Mouse (Mus musculus) cerebellum, adult (tissue): ENCODE results near the gene Cep295nl.
"Not testable (repeated sequence)": the region's sequence is repeated elsewhere in the genome, so short reads cannot be mapped to it uniquely, and the experiment has no call there.

Experiments
- ATAC-seq: cut with Nextera tagmentation; 2 replicates; pipeline ENCODE4 v1.9.2; 2017; ENCODE audit warnings: mild to moderate bottlenecking, moderate library complexity, mixed read lengths; ENCODE audit not compliant: insufficient number of reproducible peaks, low FRiP score, low TSS enrichment

The Cep295nl gene

GRCm38 (mm10) chr11:118342400-118342981 is at the start of gene Cep295nl:
Gene Cep295nl (minus strand): TSS chr11:118342500.
- no peak for ATAC-seq

GRCm38 (mm10) chr11:118387816-118388215 is 45.5 kb upstream of the Cep295nl start:
- not testable (repeated sequence) for ATAC-seq

DNA sequence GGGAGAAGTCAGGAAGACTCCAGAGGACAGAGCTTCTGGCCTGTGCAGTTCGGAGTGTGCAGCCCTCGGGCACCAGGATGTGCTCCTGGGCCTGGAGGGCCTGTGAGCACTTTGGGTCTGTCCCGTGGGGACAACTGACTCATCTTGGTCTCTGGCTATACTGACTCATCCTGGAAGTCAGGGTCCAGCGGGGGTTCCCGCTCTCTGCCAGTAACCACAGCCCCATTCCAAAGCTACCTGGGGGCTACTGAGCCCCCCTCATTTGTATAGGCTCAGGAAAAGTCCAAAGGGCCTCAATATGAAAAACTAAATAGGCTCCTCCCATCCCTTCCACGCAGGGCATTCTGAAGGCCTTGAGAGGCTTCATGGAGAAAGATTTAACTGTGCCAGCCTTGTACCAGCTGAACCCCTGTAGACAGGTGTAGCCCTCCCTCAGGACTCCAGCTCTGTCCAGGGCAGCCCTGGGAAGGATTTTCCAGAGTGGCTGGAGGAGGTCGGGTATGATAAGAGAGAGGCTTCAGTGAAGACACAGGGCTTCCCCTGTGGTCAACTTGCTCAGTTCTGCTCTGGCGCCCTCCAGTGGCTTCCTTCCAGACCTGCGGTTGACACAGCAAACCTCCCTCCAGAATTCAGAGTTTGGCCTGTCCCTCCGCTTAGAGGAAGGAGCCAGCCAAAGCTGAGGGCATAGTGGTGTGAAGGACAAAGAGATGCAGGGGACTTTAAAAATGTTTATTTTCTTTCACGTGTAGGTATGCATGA is 37.1 kb upstream of the Cep295nl start:
- peak; percentile 64; the same call in 1 of the 2 replicates for ATAC-seq

- no peak for ATAC-seq
Observed at GRCm38 (mm10) chr11:118378656-118379055, 36.4 kb upstream of the Cep295nl start.

GRCm38 (mm10) chr11:118376323-118376722 is 34.0 kb upstream of the Cep295nl start:
- ATAC-seq = not testable (repeated sequence)

DNA sequence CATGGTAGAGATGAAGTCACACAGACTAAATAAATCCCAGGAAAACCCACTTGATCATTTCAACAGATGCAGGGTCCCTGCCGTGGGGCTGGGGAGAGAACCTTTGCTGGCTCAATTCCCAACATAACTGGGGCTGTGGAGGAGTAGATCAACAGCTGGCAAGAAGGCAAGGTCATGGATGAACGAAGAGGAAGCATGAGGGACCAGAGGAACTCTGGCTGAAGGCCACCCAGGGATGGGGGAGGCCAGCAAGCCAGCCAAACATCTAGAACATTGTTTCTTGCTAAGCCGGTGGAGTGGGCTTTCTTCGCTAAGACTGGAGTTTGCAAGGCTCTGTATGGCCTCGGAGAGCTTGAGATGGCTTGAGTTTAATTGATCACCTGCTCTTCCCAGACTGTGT is 33.6 kb upstream of the Cep295nl start:
- ATAC-seq = no peak

DNA sequence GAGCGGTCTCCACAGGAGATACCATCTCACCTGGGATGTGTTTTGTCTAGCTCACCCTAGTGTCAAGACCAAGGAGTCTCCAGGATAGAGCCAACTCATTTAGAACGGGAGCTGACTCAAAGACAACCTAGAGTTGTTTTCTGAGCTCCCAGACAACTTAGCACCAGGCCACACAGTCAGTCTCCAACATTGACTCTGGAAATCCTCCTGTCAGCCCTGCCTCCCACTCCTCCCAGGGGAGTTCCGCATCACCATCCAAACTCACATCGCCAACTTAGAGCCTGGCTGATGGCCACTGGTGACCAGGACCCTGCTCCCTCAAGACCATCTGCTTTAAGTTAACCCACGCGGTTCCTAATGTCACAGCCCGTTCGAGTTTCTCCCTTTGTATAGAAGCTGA is 33.2 kb upstream of the Cep295nl start:
- ATAC-seq = no peak

DNA sequence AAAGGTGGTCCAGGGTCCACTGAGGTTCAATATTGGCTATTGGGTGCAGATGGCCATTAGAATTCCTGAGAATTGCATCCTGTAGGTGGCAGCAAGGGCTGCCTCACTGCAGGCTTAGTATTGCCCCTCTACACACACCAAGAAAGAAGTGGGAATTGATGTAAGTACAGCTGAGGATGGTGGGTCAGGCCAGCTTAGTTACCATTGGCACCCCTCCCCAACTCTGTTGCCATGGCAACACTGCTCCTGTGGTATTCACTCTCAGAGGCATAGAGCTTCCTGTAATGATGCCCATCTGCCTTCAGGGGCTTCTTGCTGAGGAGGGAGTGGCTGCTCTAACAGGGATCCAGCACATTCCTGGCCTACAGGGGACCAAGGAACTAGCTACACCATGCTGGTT is 32.7 kb upstream of the Cep295nl start:
- ATAC-seq = no peak

DNA sequence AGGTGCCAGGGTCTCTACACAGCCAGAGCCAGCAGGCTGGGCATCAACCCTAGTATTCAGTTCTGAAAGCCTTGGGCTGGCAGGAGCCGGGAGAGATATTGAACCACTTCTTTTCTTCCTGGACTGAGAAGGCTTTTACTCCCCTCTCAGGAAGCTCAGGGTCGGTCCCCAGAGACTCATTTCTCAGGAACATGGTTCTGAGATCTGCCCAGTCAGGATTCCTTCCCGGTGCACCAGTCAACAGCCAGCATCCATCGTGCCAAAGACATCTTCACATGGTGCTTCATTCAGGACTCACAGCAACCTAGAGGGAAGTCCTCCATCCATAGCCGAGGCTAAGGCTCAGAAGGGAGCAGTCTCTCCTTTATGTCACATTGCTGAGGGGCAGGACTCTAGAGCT is 32.2 kb upstream of the Cep295nl start:
- no peak for ATAC-seq

DNA sequence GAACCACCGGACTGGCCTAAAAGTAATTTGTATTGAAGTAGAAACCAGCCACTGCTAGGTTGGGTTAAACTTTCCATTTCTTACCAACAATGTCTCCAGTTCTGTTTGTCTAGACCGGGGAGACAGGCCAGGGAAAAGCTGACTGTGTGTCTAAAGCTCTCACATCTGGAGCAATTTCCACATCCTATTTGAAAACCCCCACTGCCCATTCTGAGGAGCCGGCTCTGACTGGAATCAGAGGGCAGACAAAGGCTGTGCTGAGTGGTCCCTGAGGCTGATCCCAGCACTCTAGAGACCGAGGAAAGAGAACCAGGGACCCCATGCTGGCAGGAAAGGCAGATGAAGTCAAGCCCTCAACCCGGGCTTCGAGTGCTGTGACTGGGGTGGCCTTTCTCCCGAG is 30.3 kb upstream of the Cep295nl start:
- no peak for ATAC-seq

GRCm38 (mm10) chr11:118371876-118372275 is 29.6 kb upstream of the Cep295nl start:
- no peak for ATAC-seq

DNA sequence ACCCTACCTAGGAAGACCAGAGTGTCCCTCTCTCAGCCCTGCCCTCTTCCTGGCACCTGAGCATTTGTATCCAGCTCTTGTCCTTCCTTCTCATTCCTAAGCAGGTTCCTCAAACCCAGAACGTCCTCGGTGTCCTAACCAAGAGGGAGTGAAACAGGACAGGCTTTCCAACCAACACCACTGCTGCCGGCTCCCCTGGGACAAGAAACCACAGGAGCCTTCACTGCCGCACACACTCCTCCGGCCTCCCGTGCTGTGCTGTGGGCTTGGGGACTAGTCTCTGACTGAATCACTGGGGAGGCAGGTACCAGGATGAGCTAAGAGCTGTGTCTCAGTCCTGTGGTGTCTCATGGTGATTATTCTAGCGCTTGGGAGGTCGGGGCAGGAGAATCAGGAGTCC is 27.4 kb upstream of the Cep295nl start:
- no peak for ATAC-seq

DNA sequence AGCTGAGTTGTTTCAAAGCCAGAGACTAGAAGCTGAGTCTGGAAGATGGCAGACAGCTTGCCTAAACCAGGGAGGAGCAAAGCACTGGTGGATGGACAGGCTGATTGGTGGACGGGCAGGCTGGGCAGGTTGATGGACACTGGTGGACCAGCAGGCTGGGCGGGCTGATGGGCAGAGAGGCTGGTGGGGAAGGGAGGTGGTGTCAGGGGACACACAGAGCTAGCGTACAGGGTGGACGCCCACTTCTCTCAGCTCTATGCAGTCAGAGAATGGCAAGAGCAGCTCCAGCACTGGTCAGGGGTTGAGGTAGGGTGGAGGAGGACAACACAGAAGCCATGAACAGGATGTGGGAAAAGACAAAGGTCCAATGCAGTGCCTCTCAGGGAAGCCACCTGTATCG is 27.0 kb upstream of the Cep295nl start:
- no peak for ATAC-seq

DNA sequence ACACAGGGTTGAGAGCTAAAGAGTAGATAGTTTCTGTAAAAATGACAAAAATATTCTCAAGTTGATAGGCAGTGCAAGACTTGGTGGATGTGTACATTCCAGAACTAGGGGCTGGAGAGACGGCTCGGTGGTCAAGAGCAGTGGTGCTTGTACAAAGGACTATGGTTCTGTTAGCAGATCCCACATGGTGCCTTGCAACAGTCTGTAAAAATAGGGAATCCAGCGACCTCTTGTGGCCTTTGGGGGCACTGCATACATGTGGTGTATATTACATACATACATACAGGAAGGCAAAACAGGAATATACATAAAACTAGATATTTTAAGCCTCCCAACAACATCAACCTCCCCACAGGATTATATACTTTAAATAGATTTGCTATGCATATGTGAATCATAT is 26.0 kb upstream of the Cep295nl start:
- ATAC-seq = no peak

DNA sequence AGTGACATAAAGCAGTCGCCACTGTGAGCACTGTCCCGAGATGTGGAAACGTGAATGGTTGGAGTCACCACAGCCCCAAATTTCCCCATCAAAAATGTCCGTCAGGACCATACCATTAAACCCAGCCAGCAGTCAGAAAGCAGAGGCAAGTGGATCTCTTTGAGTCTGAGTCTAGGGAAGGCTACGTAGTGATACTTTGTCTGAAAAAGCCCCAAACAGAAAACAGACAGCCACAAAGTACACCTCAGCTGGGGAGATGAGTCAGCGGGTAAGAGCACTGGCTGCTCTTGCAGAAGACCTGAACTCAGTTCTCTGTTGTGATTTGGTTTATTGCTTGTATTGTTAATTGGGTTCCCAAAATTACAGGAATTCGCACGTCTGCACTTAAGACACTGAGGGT is 24.3 kb upstream of the Cep295nl start:
- ATAC-seq = no peak

GRCm38 (mm10) chr11:118366108-118366507 is 23.8 kb upstream of the Cep295nl start:
- ATAC-seq = no peak

GRCm38 (mm10) chr11:118365171-118365570 is 22.9 kb upstream of the Cep295nl start:
- no peak for ATAC-seq

- ATAC-seq = no peak
Observed at GRCm38 (mm10) chr11:118364021-118364420, 21.7 kb upstream of the Cep295nl start.

DNA sequence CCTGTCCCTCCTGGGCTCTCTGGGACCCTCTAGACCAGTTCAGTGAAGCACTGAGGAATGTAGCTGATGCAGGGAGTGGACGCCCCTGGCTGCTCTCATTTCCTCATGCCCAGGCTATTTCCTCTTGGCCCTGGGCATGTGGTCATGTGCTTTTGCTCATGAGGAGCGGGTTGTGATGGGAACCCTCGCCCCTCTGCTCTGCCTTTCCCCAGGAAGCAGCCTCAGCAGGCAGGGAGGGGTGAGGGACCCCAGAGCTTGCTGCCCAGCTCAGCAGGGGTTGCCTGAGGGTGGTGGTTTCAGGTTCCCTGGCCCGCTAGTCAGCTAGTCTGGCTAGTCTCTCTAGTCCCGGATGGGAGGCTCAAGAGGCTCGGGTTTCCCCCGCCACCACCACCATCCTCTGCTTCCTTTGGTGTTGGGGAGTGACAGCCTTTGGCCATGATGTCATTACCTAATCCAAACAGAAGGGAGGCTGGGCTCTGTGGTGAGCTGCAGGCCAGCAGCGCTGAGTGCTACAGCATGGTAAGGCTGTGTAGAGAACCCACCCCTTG is 20.7 kb upstream of the Cep295nl start:
- ATAC-seq = no peak

GRCm38 (mm10) chr11:118362501-118362900 is 20.2 kb upstream of the Cep295nl start:
- no peak for ATAC-seq

- no peak for ATAC-seq
Observed at GRCm38 (mm10) chr11:118360907-118361341, 18.6 kb upstream of the Cep295nl start.

DNA sequence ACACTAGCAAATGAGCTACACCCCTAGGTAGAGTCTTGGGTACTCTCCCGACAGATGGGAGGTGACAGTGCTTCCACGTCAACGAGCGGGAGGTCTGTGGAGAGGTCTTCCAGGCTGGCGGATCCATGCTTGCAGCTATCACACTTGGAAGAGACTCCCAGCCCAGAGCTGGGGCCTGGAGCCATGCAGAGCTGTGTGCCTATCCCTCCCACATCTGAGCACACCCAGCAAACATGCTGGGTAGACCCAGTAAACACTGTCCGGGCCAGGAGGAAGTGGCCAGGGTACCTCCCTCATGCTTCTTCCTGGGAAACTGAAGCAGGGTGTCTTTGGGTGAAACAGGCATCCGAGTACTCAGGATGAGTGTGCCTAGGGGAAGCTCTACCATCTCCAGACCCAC is 18.2 kb upstream of the Cep295nl start:
- no peak for ATAC-seq
